Mouse (Mus musculus): ENCODE data around the gene Klk13.

Gene Klk13

DNA sequence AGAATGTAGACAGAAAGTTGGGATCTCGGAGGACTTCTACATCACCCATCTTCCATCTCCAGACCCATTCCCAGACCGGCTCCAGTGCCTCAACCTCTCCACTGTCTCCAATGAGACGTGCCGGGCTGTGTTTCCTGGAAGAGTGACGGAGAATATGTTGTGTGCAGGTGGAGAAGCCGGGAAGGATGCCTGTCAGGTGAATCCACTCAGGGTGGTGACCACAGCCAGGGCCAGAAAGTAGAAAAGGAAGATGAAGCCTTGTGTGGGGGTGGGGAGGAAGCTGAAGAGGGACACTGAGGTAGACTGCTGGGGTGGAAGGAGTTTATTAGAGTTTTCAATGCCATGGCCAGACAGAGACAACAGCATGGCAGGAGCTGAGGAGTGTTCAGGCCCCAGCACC is 59.5 kb downstream of the Klk13 start:
- no peak for DNase-seq (ENCODE audit: low read depth, low spot score)

DNA sequence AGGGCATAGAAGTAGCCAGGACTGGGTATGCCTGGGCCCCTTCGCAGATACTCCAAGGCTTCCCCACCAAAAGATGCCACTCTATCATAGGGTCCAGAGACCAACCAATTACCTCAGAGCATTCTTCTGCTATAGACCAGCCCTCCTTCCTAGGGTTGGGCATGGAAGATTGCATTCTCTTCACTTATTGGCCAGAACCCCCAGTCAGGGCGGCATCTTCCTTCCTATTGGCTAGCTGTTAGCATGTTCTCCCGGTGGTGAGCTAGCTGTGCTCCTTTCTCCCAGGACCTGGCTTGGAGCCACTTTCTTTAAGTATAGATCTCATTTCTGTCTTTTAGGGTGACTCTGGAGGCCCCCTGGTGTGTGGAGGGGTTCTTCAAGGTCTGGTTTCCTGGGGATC is 60.5 kb downstream of the Klk13 start:
- DNase-seq (ENCODE audit: low read depth, low spot score): no peak

DNA sequence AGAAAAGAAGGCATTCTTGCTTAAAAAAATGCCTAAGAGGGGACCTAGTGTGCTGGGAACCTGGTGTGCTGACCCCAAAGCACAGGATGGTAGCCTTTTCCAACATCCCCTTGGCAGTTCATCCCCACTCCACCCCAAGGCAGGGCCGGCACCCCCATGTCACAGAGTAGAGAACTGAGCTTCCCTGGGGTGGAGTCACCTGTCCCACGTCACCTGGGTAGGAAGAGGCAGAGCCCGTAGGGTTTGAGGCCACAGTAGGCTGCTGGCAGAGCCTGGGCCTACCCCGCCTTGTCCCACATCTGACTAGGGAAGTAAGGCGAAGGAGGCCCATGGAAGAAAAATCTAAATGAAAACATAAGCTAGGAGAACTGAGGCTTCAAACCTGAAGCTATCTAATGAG is 62.0 kb downstream of the Klk13 start, which contains the start of gene Klk11:
Gene Klk11 (plus strand): TSS at position 241 of the 400 bp plus-strand sequence.
- no peak for DNase-seq (ENCODE audit: low read depth, low spot score)

DNA sequence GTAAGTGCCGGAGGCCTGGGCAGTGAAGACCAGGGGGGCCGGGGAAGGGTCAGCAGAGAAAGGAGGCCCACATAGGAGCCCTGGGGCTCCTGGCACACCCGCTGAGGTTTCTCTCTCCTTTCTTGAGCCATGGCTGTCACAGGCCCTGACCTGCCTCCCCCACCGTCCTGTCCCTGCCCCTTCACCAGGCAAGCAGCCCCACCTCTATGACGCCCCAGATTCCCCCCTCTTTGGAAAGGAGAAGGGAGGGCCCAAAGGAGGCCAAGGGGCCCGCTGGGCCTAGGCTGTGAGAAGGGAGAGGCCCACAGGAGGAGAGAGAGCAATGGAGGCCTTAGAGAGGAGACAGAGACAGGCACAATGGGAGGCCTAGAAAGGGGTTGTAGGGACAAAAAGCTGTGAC is 62.4 kb downstream of the Klk13 start:
- no peak for DNase-seq (ENCODE audit: low read depth, low spot score)

DNA sequence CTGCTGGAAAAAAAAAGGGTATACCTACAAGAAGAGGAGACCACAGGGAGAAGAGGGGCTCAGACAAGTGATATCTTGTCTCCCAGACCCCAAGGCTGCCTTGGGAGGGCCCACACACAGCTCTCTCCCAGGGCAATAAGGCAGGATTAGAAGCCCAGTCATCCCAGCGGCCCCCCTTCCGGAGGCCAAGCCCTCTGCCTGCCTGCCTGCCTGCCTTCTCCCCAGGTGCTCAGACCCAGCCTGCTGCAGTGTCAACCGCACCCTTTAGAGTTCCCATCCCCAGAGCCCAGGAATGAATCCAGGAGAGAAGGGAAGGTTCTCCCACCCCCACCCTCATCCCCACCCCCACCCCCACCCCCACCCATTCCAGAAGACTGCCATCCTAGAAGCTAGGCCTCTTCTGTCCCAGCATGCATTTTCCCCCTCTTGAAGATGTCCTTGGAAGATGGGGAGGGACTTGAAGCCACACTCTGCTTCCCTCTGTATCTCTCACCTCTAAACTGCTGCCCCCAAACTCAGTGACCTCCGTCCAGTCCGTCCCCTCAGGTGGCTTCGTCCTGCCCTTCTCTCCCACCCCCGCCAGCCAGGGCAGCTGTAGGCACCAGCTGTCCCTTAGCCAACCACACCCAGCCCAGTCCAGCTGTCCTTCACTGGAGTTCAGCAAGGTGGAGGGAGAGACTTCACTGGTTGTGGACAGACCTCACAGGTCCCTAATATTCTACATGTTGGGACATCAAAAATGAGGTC is 63.1 kb downstream of the Klk13 start:
- no peak for DNase-seq (ENCODE audit: low read depth, low spot score)

DNA sequence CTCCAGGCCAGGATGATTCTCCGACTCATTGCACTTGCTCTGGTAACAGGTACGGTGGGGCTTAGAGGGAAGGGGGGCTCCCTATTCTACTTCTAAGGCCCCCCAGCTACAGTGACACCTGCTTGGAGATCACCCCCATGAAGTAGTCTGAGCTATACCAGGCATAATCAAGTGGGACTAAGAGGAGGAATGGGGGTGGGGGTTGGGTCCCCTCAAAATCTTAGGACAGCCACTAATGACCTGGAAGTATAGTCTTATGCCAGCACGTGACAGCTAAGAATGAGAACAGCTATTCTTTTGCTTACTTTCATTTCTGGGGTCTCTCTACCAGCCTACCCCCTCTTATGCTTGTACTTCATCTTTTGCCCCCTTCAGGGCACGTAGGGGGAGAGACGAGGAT is 64.1 kb downstream of the Klk13 start:
- no peak for DNase-seq (ENCODE audit: low read depth, low spot score)
